Mouse (Mus musculus) hindbrain, embryonic 11.5 days (tissue): Measurements from ENCODE around the gene Olfr874. TPM values are rescaled to one million over a fixed set of nuclear protein-coding genes. Genes with fewer than 3 reads are reported as not detected.
"Not testable (repeated sequence)": the region's sequence is repeated elsewhere in the genome, so short reads cannot be mapped to it uniquely, and the experiment has no call there.

ENCODE experiments used
- ATAC-seq: fragments of 200-750 bp; cut with Nextera tagmentation; 2 replicates; pipeline ENCODE4 v1.8.0; 2017; ENCODE audit warnings: mild to moderate bottlenecking, moderate TSS enrichment, moderate library complexity; ENCODE audit not compliant: low FRiP score
- DNase-seq: peaks from one replicate; pipeline ENCODE4 v3.0.0-alpha.2; 2015; ENCODE audit warnings: low spot score
- H3K27ac ChIP-seq: fragments of 300-500 bp; sonication (generic); 2 replicates; pipeline ENCODE4 v1.5.1; 2014; ENCODE audit warnings: mild to moderate bottlenecking, low read depth, low read length
- H3K27me3 ChIP-seq: fragments of 300-500 bp; sonication (generic); 2 replicates; pipeline ENCODE4 v1.6.1; 2014; ENCODE audit warnings: mild to moderate bottlenecking, low read length, moderate library complexity, mixed read lengths; ENCODE audit not compliant: control insufficient read depth, insufficient read depth
- H3K36me3 ChIP-seq: fragments of 300-500 bp; sonication (generic); 2 replicates; pipeline ENCODE4 v1.6.1; 2014; ENCODE audit warnings: mild to moderate bottlenecking, low read length, moderate library complexity, mixed read lengths; ENCODE audit not compliant: control insufficient read depth, insufficient read depth
- H3K4me1 ChIP-seq: fragments of 300-500 bp; sonication (generic); replicated peaks from 2 replicates; pipeline ENCODE4 v1.6.1; 2014; ENCODE audit warnings: low read length, mixed read lengths; ENCODE audit not compliant: control insufficient read depth, insufficient read depth
- H3K4me2 ChIP-seq: fragments of 300-500 bp; sonication (generic); replicated peaks from 2 replicates; pipeline ENCODE4 v1.6.1; 2014; ENCODE audit warnings: mild to moderate bottlenecking, low read depth, low read length
- H3K4me3 ChIP-seq: fragments of 300-500 bp; sonication (generic); 2 replicates; pipeline ENCODE4 v1.5.1; 2014; ENCODE audit warnings: low read depth, low read length
- H3K9ac ChIP-seq: fragments of 300-500 bp; sonication (generic); 2 replicates; pipeline ENCODE4 v1.6.1; 2014; ENCODE audit warnings: low read depth, low read length
- H3K9me3 ChIP-seq: fragments of 300-500 bp; sonication (generic); 2 replicates; pipeline ENCODE4 v1.6.1; 2016; ENCODE audit warnings: low read length; ENCODE audit not compliant: control insufficient read depth
- WGBS: fragments of 180-500 bp; shearing (Covaris S2); extraction: QIAGEN DNeasy Blood & Tissue Kit; methylation state at CpG from one replicate; pipeline ENCODE4 v1.1.7; 2014; 5-methylcytosine and 5-hydroxymethylcytosine counted together
- polyA plus RNA-seq: library from polyadenylated mRNA; unstranded; fragments of >200 nt; fragmentation: Nextera tagmentation; extraction: Ambion mirVana; gene quantifications from 2 replicates; pipeline ENCODE4 v1.2.1, GENCODE M21; 2014

Gene Olfr874
- polyA plus RNA-seq, 1 experiment from 2014 or later = not detected

DNA sequence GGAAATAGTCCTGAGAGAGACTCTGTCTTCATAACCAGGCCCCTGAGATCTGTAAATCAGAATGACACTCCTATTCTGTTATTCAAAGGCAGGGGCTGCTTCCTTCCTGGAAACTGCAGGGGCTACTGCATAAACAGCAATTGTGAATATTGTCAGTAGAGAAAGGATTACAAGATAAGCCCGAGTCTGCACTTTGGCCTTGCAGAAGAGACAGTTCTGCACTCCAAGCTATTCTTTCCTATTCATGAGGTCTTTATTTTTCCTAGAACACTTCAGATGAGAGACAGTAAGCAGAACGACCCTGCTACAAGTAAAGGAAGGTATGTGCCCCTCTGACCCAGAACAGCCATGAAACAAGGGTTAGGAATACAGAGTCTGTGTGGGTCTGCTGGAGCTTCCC lies 26.9 kb downstream of the Olfr874 start, which contains the start of gene Olfr875:
Gene Olfr875, plus strand, starts transcription at position 99 of the 400 bp plus-strand sequence.
- no peaks in the 10 kb centered on the region for H3K36me3 ChIP-seq
- no peaks in the 10 kb centered on the region for H3K4me1 ChIP-seq
- no peak within 1 kb of the TSS for H3K9ac ChIP-seq
- no peaks in the 10 kb centered on the region for H3K27me3 ChIP-seq
- 53% methylated on average over 2 of the region's 2 CpGs for WGBS
- no peaks in the 10 kb centered on the region for H3K9me3 ChIP-seq
- H3K27ac ChIP-seq = no peak within 1 kb of the TSS
- no peak for DNase-seq
- no peak for ATAC-seq
- no peak within 1 kb of the TSS for H3K4me3 ChIP-seq
- H3K4me2 ChIP-seq = no peak within 1 kb of the TSS

DNA sequence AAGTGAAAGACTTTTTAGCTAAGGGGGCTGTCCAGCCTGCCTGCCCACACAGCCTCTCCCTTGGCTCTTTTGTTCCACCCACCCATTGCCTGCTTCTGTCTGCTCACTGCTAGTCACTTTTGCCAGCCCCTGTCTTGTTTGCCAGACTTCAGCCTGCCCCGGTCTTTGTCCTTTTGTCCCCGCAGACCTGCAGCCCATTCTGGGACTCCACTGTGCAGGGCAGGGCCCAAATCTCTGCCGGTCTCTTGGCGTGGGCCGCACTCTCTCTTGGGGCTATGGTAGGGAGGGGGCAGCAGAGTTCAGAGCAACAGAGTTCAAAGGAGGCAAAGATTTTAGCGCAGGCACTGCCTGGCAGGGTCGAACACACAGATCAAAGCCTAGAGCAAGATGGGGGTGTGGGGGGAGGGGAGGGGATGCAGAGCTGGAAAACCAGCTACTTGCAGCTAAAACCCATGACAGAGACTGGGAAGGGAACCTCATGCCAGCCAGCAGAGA lies 37.9 kb downstream of the Olfr874 start:
- DNase-seq (peak; percentile 65), ATAC-seq (peak; percentile 96)
- no peaks in the 10 kb centered on the region; the same call in 1 of the 2 replicates for H3K4me1 ChIP-seq
- no peaks in the 10 kb centered on the region for H3K27me3 ChIP-seq
- no peaks in the 10 kb centered on the region for H3K36me3 ChIP-seq
- peak overlapping the region; percentile 54 for H3K4me2 ChIP-seq
- 2% methylated on average over 7 of the region's 7 CpGs for WGBS
- peak overlapping the region; percentile 58 for H3K9ac ChIP-seq
- H3K4me3 ChIP-seq = peak overlapping the region; percentile 23
- peak overlapping the region; percentile 65 for H3K27ac ChIP-seq
- no peaks in the 10 kb centered on the region for H3K9me3 ChIP-seq

DNA sequence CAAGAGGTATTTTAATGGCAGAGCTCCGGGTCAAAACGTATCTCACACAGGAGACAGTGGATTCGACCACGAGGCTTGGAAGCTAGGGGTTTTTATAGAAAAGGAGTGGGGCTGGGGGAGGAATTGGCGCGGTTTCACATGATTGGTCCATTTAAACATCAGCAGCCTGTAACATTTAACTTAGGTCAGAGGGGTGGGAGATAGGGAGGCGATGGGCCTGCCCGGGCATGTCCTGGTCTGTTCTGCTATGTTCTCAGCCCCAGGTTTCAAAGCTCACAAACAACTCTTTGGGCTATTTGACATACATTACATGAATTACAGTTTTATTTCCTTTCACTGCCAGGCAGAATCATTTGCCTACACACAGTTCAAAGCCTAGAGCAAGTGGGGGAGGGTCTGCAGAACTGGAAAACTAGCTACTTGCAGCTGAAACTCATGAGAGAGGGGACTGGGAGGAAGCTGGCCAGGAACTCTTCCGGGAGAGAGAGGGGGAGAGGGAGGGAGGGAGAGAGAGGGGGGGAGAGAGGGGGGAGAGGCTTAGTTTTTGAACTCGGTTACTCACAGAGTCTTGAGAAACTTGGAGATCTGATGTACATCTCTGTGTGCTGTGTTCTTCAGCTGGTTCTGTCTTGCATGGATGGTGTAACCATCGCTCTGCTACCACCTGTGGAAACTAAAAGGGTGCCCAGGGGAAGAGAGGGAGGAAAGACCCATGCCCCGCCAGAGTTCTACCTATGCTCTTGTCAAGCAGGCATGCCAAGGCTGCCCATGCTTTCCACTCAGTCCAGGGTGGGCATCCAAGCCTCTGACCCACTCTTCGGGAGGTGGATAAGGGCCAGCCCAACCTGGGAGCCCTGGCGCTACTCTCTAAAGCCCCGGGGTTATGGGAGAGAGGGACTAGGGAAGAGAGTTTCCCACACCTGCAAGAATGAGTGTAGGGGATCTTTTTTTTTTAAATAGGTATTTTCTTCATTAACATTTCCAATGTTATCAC lies 38.8 kb downstream of the Olfr874 start:
- H3K4me2 ChIP-seq, H3K9me3 ChIP-seq, H3K27ac ChIP-seq, H3K36me3 ChIP-seq, H3K4me1 ChIP-seq, H3K27me3 ChIP-seq, H3K4me3 ChIP-seq, H3K9ac ChIP-seq: not testable (repeated sequence)
- ATAC-seq (peak; percentile 67), DNase-seq (peak; percentile 38)
- 45% methylated on average over 11 of the region's 15 CpGs for WGBS

DNA sequence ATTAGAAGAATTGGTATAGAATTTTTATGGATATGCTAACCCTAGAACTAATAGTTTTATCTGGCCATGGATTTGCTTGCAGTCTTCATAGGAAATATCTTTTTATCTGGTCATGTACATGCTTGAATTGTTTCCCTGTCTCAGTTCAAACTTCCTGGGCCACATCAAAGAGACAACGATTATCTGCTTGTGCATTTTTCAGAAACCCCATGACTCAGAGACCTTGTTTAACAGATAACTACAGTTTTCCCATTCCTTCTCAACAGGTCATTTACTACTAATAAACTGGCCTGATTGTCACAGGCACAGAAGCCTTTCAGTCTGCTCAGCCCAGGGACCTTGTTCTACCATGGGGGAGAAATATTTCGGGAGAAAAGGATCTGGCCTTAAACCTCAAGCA lies 41.5 kb downstream of the Olfr874 start:
- H3K9ac ChIP-seq = no peak overlapping the region
- H3K4me3 ChIP-seq = no peak overlapping the region
- no peaks in the 10 kb centered on the region for H3K36me3 ChIP-seq
- no peaks in the 10 kb centered on the region; the same call in 1 of the 2 replicates for H3K4me1 ChIP-seq
- H3K9me3 ChIP-seq = no peaks in the 10 kb centered on the region
- DNase-seq (no peak), ATAC-seq (no peak)
- no peak overlapping the region for H3K27ac ChIP-seq
- H3K4me2 ChIP-seq = no peak overlapping the region
- no peaks in the 10 kb centered on the region for H3K27me3 ChIP-seq
- 80% methylated on average over 2 of the region's 2 CpGs for whole genome bisulfite sequencing

Other genes starting within 250 kb of the Olfr874 start
- gene Esam, start 217.0 kb upstream of the Olfr874 start, polyA plus RNA-seq = 29.1 and 31.2 TPM in 2 replicates
- gene Vsig2, start 205.9 kb upstream of the Olfr874 start, polyA plus RNA-seq = 0.80 and 0.85 TPM in 2 replicates
- 3.4 TPM in 2 replicates for gene Nrgn, start 192.2 kb upstream of the Olfr874 start, polyA plus RNA-seq
- gene Siae, start 189.4 kb upstream of the Olfr874 start, polyA plus RNA-seq = 7.8 and 8.8 TPM in 2 replicates
- gene Spa17, start 131.4 kb upstream of the Olfr874 start, polyA plus RNA-seq = 19.8 and 22.2 TPM in 2 replicates
- 142 and 151 TPM in 2 replicates for gene Tbrg1, start 87.8 kb upstream of the Olfr874 start, polyA plus RNA-seq
- 0.07 and 0.28 TPM in 2 replicates for gene Panx3, start 75.9 kb upstream of the Olfr874 start, polyA plus RNA-seq
- gene Olfr160, start 28.9 kb upstream of the Olfr874 start, polyA plus RNA-seq = not detected in 2 replicates
- gene Olfr875, start 26.8 kb downstream of the Olfr874 start, polyA plus RNA-seq = not detected in 2 replicates
- gene Olfr876, start 57.9 kb downstream of the Olfr874 start, polyA plus RNA-seq = not detected in 2 replicates
- 0.11 TPM in 1 of 2 replicates, not detected in the other for gene Olfr877, start 109.2 kb downstream of the Olfr874 start, polyA plus RNA-seq
- not detected in 2 replicates for gene Olfr145, start 151.6 kb downstream of the Olfr874 start, polyA plus RNA-seq
- not detected in 2 replicates for gene Olfr878, start 172.7 kb downstream of the Olfr874 start, polyA plus RNA-seq
- not detected in 2 replicates for gene Olfr881, start 246.7 kb downstream of the Olfr874 start, polyA plus RNA-seq